Mouse (Mus musculus): Measurements from ENCODE around the gene Zfp57. TPM values are rescaled to one million over a fixed set of nuclear protein-coding genes. Genes with fewer than 3 reads are reported as not detected.
A peak's percentile ranks its signal among the peaks of the same experiment; 100 is the strongest.
"Not testable (repeated sequence)": the region's sequence is repeated elsewhere in the genome, so short reads cannot be mapped to it uniquely, and the experiment has no call there.

Zfp57 gene
- total RNA-seq, 2 experiments from 2014 or later: 0.78 to 0.82 TPM

- DNase-seq: no peak
These were observed 5.5 kb upstream of the Zfp57 start for GRCm38 (mm10) chr17:36995448-36995847.

DNA sequence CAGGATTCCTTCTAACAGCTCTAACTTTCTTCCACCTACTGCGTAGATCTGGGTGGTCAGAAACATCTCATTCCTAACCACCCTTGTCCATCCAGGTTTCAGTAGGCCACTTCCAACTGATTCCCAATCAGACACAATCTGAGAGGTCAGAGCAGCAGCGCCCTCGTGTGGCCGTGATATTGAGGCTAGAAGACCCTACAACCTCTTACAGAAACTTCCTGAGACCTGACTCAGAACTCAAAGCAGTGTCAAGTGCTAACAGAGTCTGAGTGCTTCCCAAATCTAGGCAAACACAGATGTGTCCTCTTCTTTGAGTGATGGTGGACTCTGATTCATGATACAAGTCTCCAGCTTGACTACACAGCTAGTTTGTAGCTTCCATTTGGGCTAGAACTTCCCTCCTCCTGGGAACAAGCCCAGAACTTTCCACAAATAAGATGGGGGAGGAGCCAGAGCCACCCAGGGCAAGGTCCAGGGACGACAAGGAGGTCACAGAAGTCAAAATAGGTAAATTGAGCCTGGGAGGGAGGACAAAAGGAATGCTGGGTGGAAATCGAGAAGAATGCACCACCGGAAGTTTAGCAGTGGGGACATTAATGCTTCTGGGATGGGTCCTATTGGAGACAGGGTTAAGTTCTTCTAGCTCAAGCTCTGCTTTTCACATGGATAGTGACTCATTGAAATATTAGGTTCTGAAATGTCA is 3.8 kb upstream of the Zfp57 start:
- DNase-seq: peak; percentile 23

- DNase-seq: no peak
These were observed 2.5 kb upstream of the Zfp57 start for GRCm38 (mm10) chr17:36998477-36998876.

GRCm38 (mm10) chr17:37002364-37003330 is 1.7 kb downstream of the Zfp57 start:
- no peak for DNase-seq

DNA sequence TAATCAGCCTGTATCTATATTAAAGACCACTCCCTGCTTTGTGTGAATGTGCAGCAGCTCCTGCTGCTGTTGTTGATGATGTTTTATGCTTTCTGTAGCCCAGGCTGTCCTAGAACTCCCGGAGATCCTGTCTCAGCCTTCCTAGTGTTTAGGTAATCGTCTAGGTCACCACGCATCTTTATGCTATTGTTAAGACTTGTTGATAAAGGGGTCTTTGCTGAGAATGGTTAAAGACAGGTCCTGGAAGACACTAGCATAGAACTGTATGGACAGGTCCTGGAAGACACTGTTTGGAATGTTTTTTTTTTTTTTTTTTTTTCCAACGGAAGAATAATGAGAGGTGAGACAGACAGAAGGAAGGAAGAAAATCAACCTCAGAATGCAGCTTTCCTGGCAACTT is 2.4 kb downstream of the Zfp57 start:
- DNase-seq: no peak

DNA sequence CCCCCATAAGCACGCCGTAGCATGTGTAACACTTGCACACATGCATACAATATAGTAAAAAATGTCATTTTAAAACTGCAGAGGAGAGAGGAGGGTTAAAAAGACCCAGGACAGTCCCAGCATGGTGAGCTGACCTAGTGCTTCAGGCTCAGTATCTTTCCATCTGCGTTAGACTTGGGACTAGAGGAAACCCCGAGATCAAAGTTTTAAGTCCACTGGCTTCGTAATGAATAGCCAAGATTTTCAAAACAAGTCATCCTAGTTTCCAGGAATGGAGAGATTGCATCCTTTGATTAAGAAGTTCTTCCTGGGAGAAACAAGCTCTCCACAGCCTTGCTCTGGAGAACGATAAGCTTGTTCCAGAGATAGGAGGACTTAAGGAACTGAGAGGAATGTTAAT is 7.2 kb downstream of the Zfp57 start:
- no peak for DNase-seq

DNA sequence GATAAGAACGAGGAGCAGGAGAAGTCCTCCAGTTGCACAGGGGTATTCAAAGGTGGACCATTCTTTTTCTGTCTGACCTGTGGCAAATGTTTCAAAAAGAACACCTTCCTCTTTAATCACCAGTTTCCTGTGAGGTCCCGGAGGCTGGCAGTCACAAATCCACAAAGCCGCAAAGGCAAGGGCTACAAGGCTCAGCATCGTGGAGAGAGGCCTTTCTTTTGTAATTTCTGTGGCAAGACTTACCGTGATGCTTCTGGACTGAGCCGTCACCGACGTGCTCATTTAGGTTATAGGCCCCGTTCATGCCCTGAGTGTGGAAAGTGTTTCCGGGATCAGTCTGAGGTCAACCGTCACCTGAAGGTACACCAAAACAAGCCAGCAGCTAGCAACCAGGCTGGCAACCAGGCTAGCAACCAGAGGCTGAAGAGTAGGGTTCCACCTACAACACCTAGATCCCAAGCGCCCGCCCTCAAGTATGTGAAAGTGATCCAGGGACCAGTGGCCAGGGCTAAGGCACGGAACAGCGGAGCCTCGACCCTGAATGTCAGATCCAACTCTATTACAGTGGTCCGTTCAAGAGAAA is 8.6 kb downstream of the Zfp57 start:
- no peak for DNase-seq

DNA sequence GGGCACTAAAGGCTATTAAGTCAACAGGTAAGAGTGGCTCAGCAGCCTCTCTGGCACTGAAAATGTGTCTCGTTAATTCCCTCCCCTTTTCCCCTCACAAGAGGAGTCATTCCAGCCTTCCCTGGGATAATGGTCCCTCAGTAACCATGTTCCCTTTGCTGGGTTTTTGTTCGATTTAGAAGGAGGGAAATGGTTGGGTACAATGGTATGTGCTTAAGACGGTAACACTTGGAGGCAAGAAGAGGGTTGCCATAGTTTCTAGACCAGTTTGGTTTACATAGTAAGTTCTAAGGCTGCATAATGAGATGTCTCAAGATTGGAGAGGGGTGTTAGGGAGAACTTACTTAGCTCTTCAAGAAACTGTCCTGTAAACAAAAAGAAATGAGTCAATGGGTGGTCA is 10.8 kb downstream of the Zfp57 start:
- no peak for DNase-seq

- DNase-seq: no peak
These were observed 11.2 kb downstream of the Zfp57 start for GRCm38 (mm10) chr17:37012141-37012540.

DNA sequence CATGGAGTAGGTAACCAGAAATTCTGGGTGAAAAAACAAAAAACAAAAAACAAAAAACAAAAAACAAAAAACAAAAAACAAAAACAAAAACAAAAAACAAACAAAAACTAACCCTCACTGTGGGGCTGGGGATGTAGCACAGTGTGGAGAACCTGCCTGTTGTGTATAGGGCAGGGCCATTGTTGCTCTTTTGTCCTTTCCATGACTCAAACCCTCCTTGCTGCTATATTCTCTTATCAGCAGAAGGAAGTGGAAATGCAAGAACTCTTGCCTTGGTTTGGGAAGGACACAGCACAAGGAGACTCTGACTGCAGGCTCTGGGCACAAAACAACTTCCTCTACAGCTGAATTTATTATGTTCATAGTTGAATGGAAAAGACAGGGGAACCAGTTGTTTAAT is 15.4 kb downstream of the Zfp57 start:
- no peak for DNase-seq

GRCm38 (mm10) chr17:37018328-37018727 is 17.4 kb downstream of the Zfp57 start:
- DNase-seq: no peak

DNA sequence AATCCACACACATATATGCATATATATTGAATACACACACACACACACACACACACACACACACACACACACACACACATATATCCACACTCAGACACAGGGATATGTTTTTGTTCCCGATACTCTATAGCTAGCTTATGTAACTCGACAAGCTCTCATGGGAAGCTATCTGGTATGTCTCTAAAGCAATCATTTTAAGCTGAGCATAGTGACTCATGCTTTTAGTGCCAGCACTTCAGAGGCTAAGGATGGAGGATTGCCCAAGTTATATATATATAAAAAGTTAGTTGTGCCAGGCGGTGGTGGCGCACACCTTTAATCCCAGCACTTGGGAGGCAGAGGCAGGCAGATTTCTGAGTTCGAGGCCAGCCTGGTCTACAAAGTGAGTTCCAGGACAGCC is 18.3 kb downstream of the Zfp57 start:
- not testable (repeated sequence) for DNase-seq

DNA sequence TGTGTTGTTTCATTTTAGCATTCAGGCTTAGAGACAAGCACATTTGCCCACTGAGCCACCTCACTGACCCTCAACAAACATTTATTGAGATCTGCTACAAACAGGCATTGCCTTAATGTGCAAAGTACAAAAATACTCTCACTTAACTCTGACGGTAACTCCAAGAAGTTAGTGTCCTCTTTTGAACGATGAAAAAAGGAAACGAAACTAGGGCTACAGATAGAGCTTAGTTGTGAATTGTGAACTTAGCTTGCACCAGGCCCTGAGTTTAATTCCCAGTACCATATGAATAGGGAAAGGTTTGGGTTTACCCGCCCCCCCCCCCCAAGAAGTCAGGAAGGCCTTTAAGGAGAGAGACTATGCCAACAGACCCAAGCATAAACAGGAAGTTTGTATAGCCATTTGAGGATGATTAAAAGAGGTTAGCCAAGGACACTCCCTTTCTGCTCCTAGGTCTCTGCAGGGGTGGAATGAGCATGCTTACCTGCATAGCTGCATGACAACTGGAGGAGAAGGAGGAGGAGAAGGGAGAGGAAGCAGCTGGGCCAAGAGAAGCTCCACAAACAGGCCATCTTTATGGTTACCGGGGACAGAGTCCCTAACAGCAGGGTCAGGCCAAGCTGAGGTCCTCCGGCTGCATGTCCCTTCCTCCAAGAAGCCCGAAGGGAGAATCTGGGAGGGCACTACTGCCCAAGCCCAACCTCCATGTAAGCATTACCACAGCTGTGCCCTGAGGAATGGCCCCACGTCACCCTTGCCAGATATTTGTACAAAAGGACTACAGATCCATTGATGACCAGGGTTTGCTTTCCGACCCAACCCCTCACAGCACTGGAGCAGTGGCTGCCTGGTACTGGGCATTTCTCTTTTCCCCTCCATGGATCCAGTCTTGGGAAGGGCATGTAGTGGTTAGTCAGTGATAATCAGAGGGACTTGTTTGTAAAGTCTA is 21.9 kb downstream of the Zfp57 start, which contains the start of gene Mog:
Gene Mog, minus strand, starts transcription at position 771 of the 949 bp plus-strand sequence.
- no peak for DNase-seq

DNA sequence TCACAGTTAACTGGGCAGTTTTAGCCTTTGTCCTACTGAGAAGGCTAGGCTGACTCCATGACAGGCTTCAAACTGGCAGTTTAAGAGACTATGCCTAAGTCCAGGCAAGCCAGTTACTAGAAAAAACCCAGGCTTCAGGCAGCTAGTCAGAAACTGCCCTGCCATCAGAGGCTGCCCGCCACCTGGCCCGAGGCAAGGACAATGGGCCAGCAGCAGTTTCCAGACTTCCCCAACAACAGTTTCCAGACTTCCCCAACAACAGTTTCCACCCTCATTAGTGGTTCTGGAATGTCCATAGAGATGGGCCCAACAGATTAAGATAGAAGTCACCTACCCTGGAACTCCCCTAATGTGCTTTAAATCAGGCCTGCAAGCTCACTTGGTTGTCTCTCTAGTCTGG is 25.5 kb downstream of the Zfp57 start:
- no peak for DNase-seq

DNA sequence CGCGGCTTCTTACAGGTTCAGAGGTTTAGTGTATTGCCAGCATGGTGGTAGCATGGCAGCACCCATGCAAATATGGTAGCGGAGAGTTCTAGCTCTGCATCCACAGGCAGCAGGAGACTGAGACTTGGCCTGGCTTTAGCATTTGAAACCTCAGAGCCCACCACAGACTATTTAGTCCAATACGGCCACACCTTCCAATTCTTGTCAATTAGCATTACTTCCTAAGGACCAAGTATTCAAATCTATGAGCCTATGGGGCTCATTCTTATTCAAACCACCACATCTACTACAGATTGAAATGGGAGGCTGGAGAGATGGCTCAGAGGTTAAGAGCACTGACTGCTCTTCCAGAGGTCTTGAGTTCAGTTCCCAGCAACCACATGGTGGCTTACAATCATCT is 26.5 kb downstream of the Zfp57 start:
- no peak for DNase-seq

DNA sequence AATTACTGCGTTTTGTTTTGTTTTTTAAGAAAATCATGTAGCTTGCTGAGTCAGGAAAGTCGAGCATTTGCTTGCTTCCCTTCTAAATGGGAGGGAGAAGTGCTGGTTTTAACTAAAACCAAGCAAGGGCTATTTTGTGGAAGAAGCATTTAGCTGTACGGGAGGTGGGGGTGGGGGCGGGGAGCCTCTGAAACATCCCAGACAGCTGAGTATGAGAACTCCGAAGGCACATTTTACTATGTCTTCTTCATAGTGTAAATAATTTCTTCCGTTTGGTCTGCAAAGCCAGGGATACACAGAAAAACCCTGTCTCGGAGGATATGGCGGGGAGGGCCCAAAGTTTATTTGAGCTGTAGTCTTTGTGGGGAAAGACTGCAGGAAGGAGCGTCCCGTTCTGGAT is 27.2 kb downstream of the Zfp57 start:
- DNase-seq: no peak

- DNase-seq: peak; percentile 80
These were observed 27.7 kb downstream of the Zfp57 start for GRCm38 (mm10) chr17:37028683-37029120.

GRCm38 (mm10) chr17:37029162-37029561 is 28.2 kb downstream of the Zfp57 start:
- DNase-seq: no peak

- no peak for DNase-seq
These were observed 38.3 kb downstream of the Zfp57 start for GRCm38 (mm10) chr17:37039127-37039894.

- no peak for DNase-seq
These were observed 43.8 kb downstream of the Zfp57 start for GRCm38 (mm10) chr17:37044651-37045244.
